Mouse (Mus musculus): ENCODE data around the gene Gm266.

GRCm38 (mm10) chr12:111478924-111479323, 6.7 kb downstream of the Gm266 start:
- TF ChIP-seq CTCF (IDR thresholded peaks at IDR 0.05; ENCODE audit: low read depth, low read length) (no peak), POLR2A (IDR thresholded peaks at IDR 0.05; ENCODE audit: borderline replicate concordance, low read depth, low read length) (no peak)

Data from bone marrow macrophage, adult 2 months (primary cell).